Mouse (Mus musculus): ENCODE results near the gene Pcx.

Gene Pcx

GRCm38 (mm10) chr19:4616546-4616945 is 106.3 kb downstream of the Pcx start:
- CTCF ChIA-PET: interaction anchor here in 3 of 4 experiments (0.6 to 2.3 kb wide), 8 partner anchors 8 to 896 kb away, joined by 3 to 10 read pairs (median 3); no protein-coding TSS in a partner anchor
- POLR2A ChIA-PET: interaction anchor here (0.9 to 3.1 kb wide), 14 partner anchors 9 to 385 kb away, joined by 3 to 43 read pairs (median 3); partner anchors contain the start of gene Rce1 (in 4 of the 4)

GRCm38 (mm10) chr19:4618183-4618582 is 107.9 kb downstream of the Pcx start:
- ChIA-PET CTCF (interaction anchor here (0.5 to 1.5 kb wide), 23 partner anchors 8 to 435 kb away, joined by 3 to 8 read pairs (median 4); partner anchors contain the start of gene Pcx (in 1 of the 4)), POLR2A (interaction anchor here in 3 of 4 experiments (0.6 to 1.5 kb wide), 8 partner anchors 14 to 521 kb away, joined by 3 to 6 read pairs (median 3); partner anchors contain the start of genes Pcx (in 2 of the 3) and Cdk2ap2 (in 1 of the 3))

GRCm38 (mm10) chr19:4619461-4619860 is 109.2 kb downstream of the Pcx start:
- ChIA-PET POLR2A (no interaction called here), CTCF (interaction anchor here in 3 of 4 experiments (0.5 to 1.5 kb wide), 5 partner anchors 15 to 310 kb away, joined by 3 to 8 read pairs (median 3); no protein-coding TSS in a partner anchor)

GRCm38 (mm10) chr19:4620721-4621120 is 110.4 kb downstream of the Pcx start:
- CTCF ChIA-PET: no interaction called here
- POLR2A ChIA-PET: no interaction called here

- POLR2A ChIA-PET: interaction anchor here in 2 of 4 experiments (0.5 to 1.0 kb wide), 3 partner anchors 19 to 527 kb away, joined by 3 to 5 read pairs (median 3); no protein-coding TSS in a partner anchor
Observed at GRCm38 (mm10) chr19:4622780-4623179, 112.5 kb downstream of the Pcx start.

GRCm38 (mm10) chr19:4623419-4623818 is 113.1 kb downstream of the Pcx start:
- ChIA-PET CTCF (interaction anchor here in 1 of 4 experiments (0.7 kb wide), 1 partner anchor 126 kb away, joined by 4 read pairs; no protein-coding TSS in a partner anchor), POLR2A (interaction anchor here in 3 of 4 experiments (0.5 to 0.9 kb wide), 4 partner anchors 8 to 120 kb away, joined by 3 to 4 read pairs (median 3); partner anchors contain the start of gene Lrfn4 (in 2 of the 3))

More at GRCm38 (mm10) chr19:4622780-4623179, 112.5 kb downstream of the Pcx start:
- CTCF ChIA-PET: interaction anchor here in 1 of 4 experiments (0.6 to 0.7 kb wide), 2 partner anchors 121 to 125 kb away, joined by 3 to 4 read pairs; no protein-coding TSS in a partner anchor

- ChIA-PET CTCF (no interaction called here), POLR2A (interaction anchor here in 2 of 4 experiments (0.6 to 2.0 kb wide), 5 partner anchors 8 to 119 kb away, joined by 3 to 7 read pairs (median 3); partner anchors contain the start of genes Gm960 (in 1 of the 2) and Lrfn4 (in 1 of the 2))
Observed at GRCm38 (mm10) chr19:4624006-4624405, 113.7 kb downstream of the Pcx start.

- POLR2A ChIA-PET: interaction anchor here in 3 of 4 experiments (0.6 to 3.4 kb wide), 51 partner anchors 8 to 494 kb away, joined by 3 to 43 read pairs (median 4); partner anchors contain the start of genes Lrfn4 (in 3 of the 3), Pcx (in 2 of the 3), Rbm14 (in 2 of the 3) and Sptbn2 (in 2 of the 3)
Observed at GRCm38 (mm10) chr19:4624406-4625178, 114.3 kb downstream of the Pcx start.

GRCm38 (mm10) chr19:4625179-4625828 is 115.0 kb downstream of the Pcx start, which contains the start of gene Rce1:
Rce1 (minus strand) TSS chr19:4625641.
- CTCF ChIA-PET: interaction anchor here in 3 of 4 experiments (0.5 to 1.9 kb wide), 17 partner anchors 8 to 493 kb away, joined by 3 to 9 read pairs (median 3); partner anchors contain the start of gene Klc2 (in 1 of the 3)
- POLR2A ChIA-PET: interaction anchor here (0.6 to 3.4 kb wide), 63 partner anchors 9 to 579 kb away, joined by 3 to 43 read pairs (median 4); partner anchors contain the start of genes Lrfn4 (in 3 of the 4), Gm960 (in 2 of the 4), Pcx (in 2 of the 4) and Rbm14 (in 2 of the 4)

More at GRCm38 (mm10) chr19:4624406-4625178, 114.3 kb downstream of the Pcx start:
- CTCF ChIA-PET: interaction anchor here in 3 of 4 experiments (0.5 to 1.9 kb wide), 13 partner anchors 8 to 494 kb away, joined by 3 to 6 read pairs (median 3); partner anchors contain the start of gene Klc2 (in 1 of the 3)

GRCm38 (mm10) chr19:4625829-4626535 is 115.7 kb downstream of the Pcx start:
- ChIA-PET POLR2A (interaction anchor here (0.6 to 3.4 kb wide), 53 partner anchors 9 to 580 kb away, joined by 3 to 43 read pairs (median 4); partner anchors contain the start of genes Lrfn4 (in 3 of the 4), Pcx (in 2 of the 4), Rbm14 (in 2 of the 4) and Sptbn2 (in 2 of the 4)), CTCF (interaction anchor here in 3 of 4 experiments (0.5 to 2.3 kb wide), 19 partner anchors 8 to 1418 kb away, joined by 3 to 10 read pairs (median 4); partner anchors contain the start of gene Klc2 (in 1 of the 3))

GRCm38 (mm10) chr19:4628819-4629218 is 118.5 kb downstream of the Pcx start:
- POLR2A ChIA-PET: interaction anchor here in 3 of 4 experiments (0.5 to 1.4 kb wide), 4 partner anchors 13 to 183 kb away, joined by 3 to 4 read pairs (median 3); partner anchors contain the start of genes Gm21992 (in 1 of the 3), Lrfn4 (in 1 of the 3) and Rbm14 (in 1 of the 3)
- CTCF ChIA-PET: interaction anchor here in 3 of 4 experiments (0.5 to 1.8 kb wide), 15 partner anchors 9 to 249 kb away, joined by 3 to 7 read pairs (median 4); partner anchors contain the start of genes Lrfn4 (in 1 of the 3) and Zdhhc24 (in 1 of the 3)

GRCm38 (mm10) chr19:4635986-4636385 is 125.7 kb downstream of the Pcx start:
- ChIA-PET CTCF (interaction anchor here (0.6 to 1.5 kb wide), 6 partner anchors 11 to 531 kb away, joined by 3 to 6 read pairs (median 4); partner anchors contain the start of gene Rce1 (in 1 of the 4)), POLR2A (interaction anchor here in 1 of 4 experiments (1.0 to 1.2 kb wide), 2 partner anchors 9 to 20 kb away, joined by 3 read pairs; partner anchors contain the start of gene Lrfn4)

GRCm38 (mm10) chr19:4644271-4644670 is 134.0 kb downstream of the Pcx start:
- POLR2A ChIA-PET: interaction anchor here in 2 of 4 experiments (0.6 to 1.6 kb wide), 5 partner anchors 8 to 99 kb away, joined by 3 to 6 read pairs (median 3); no protein-coding TSS in a partner anchor
- CTCF ChIA-PET: interaction anchor here in 3 of 4 experiments (0.6 to 1.9 kb wide), 18 partner anchors 9 to 410 kb away, joined by 3 to 19 read pairs (median 3); no protein-coding TSS in a partner anchor

- ChIA-PET POLR2A (interaction anchor here in 1 of 4 experiments (0.7 kb wide), 1 partner anchor 297 kb away, joined by 8 read pairs; no protein-coding TSS in a partner anchor), CTCF (interaction anchor here in 2 of 4 experiments (0.6 to 1.1 kb wide), 3 partner anchors 74 to 406 kb away, joined by 3 to 4 read pairs (median 3); no protein-coding TSS in a partner anchor)
Observed at GRCm38 (mm10) chr19:4646917-4647492, 136.7 kb downstream of the Pcx start.

GRCm38 (mm10) chr19:4658156-4658555 is 147.9 kb downstream of the Pcx start:
- CTCF ChIA-PET: no interaction called here
- POLR2A ChIA-PET: no interaction called here

- POLR2A ChIA-PET: interaction anchor here in 1 of 4 experiments (1.4 kb wide), 1 partner anchor 90 kb away, joined by 4 read pairs; the partner anchor contains the start of gene Rbm4b
- CTCF ChIA-PET: interaction anchor here in 3 of 4 experiments (0.6 to 1.1 kb wide), 4 partner anchors 22 to 169 kb away, joined by 3 to 5 read pairs (median 4); no protein-coding TSS in a partner anchor
Observed at GRCm38 (mm10) chr19:4666815-4667214, 156.5 kb downstream of the Pcx start.
